Mouse (Mus musculus) bone marrow macrophage, adult 2 months (primary cell): ENCODE results near the gene Nfe2.

Experiments
- CTCF ChIP-seq: IDR thresholded peaks from 2 replicates; pipeline ENCODE4 v1.5.1; 2012; ENCODE audit warnings: low read depth, mild to moderate bottlenecking, low read length, moderate library complexity
- POLR2A ChIP-seq: IDR thresholded peaks from 2 replicates; pipeline ENCODE4 v1.6.1; 2012; ENCODE audit warnings: mild to moderate bottlenecking, low read depth, low read length, borderline replicate concordance

GRCm38 (mm10) chr15:103290417-103290816, 32.2 kb upstream of the Nfe2 start:
- TF ChIP-seq POLR2A (no peak), CTCF (no peak)
